Mouse (Mus musculus) liver, adult 2 months (tissue): ENCODE measurements around the gene Aktip.

Experiments
- CTCF ChIP-seq: fragments of 200-500 bp; IDR thresholded peaks from 2 replicates; pipeline ENCODE4 v1.5.1; 2011; ENCODE audit warnings: low read depth, low read length, control low read depth
- POLR2A ChIP-seq: fragments of 200-500 bp; IDR thresholded peaks from 2 replicates; pipeline ENCODE4 v1.6.1; 2011; ENCODE audit warnings: low read length, control low read depth; ENCODE audit not compliant: insufficient read depth; ENCODE audit errors: extremely low read depth

- TF ChIP-seq CTCF: no peak
- no peak for TF ChIP-seq POLR2A
These were observed 58.9 kb downstream of the Aktip start for GRCm38 (mm10) chr8:91140828-91141227.
